Mouse (Mus musculus) midbrain, embryonic 14.5 days (tissue): ENCODE data around the gene Gm13279. TPM values are rescaled to one million over a fixed set of nuclear protein-coding genes. Genes with fewer than 3 reads are reported as not detected.
"Not testable (repeated sequence)": the region's sequence is repeated elsewhere in the genome, so short reads cannot be mapped to it uniquely, and the experiment has no call there.

Source experiments
- ATAC-seq: fragments of 200-750 bp; cut with Nextera tagmentation; 2 replicates; pipeline ENCODE4 v1.8.0; 2017; ENCODE audit warnings: moderate number of reproducible peaks, moderate library complexity; ENCODE audit not compliant: low FRiP score, low TSS enrichment
- DNase-seq: peaks from one replicate; pipeline ENCODE4 v3.0.0-alpha.2; 2015
- H3K27ac ChIP-seq: fragments of 300-500 bp; sonication (generic); replicated peaks from 2 replicates; pipeline ENCODE4 v1.5.1; 2014; ENCODE audit warnings: mild to moderate bottlenecking, low read depth, low read length, moderate library complexity
- H3K27me3 ChIP-seq: fragments of 300-500 bp; sonication (generic); 2 replicates; pipeline ENCODE4 v1.6.1; 2014; ENCODE audit warnings: low read length, control low read depth, mixed read lengths; ENCODE audit not compliant: control insufficient read depth, insufficient read depth
- H3K36me3 ChIP-seq: fragments of 300-500 bp; sonication (generic); 2 replicates; pipeline ENCODE4 v1.6.1; 2014; ENCODE audit warnings: low read length, control low read depth; ENCODE audit not compliant: control insufficient read depth, insufficient read depth
- H3K4me1 ChIP-seq: fragments of 300-500 bp; sonication (generic); 2 replicates; pipeline ENCODE4 v1.6.1; 2014; ENCODE audit warnings: mild to moderate bottlenecking, antibody characterized with exemption, low read length, control low read depth; ENCODE audit not compliant: control insufficient read depth, insufficient read depth
- H3K4me2 ChIP-seq: fragments of 300-500 bp; sonication (generic); 2 replicates; pipeline ENCODE4 v1.6.1; 2014; ENCODE audit warnings: mild to moderate bottlenecking, low read length, moderate library complexity
- H3K4me3 ChIP-seq: fragments of 300-500 bp; sonication (generic); replicated peaks from 2 replicates; pipeline ENCODE4 v1.5.1; 2014; ENCODE audit warnings: low read depth, low read length
- H3K9ac ChIP-seq: fragments of 300-500 bp; sonication (generic); replicated peaks from 2 replicates; pipeline ENCODE4 v1.6.1; 2014; ENCODE audit warnings: mild to moderate bottlenecking, low read length, moderate library complexity
- H3K9me3 ChIP-seq: fragments of 300-500 bp; sonication (generic); 2 replicates; pipeline ENCODE4 v1.6.1; 2016; ENCODE audit warnings: low read length, control low read depth, mixed read lengths; ENCODE audit not compliant: control insufficient read depth
- WGBS: fragments of 180-500 bp; shearing (Covaris S2); extraction: QIAGEN DNeasy Blood & Tissue Kit; methylation state at CpG from one replicate; pipeline ENCODE4 v1.1.7; 2014; 5-methylcytosine and 5-hydroxymethylcytosine counted together
- polyA plus RNA-seq: library from polyadenylated mRNA; unstranded; fragments of >200 nt; fragmentation: Nextera tagmentation; extraction: Ambion mirVana; gene quantifications from 2 replicates; pipeline ENCODE4 v1.2.1, GENCODE M21; 2014

The Gm13279 gene
- polyA plus RNA-seq, 1 experiment from 2014 or later = not detected

DNA sequence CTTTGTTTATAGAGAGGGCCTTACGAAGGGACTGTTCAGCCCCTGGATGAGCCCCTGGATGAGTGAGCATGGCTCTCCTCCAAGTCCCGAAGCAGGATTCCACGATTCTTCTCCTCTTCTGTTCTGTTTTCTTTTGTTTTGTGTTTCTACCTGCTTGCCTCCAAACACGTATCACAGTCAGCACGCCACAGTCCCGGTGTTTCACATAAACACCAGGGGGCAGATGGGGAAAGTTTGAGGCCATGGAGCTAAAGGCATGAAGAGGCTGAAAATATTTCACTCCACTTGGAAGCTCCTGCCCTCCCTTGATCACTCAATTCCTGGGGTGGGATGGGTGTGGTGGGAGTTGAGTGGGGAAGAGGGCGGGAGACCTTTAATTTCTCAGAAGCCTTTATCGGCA is 35.4 kb upstream of the Gm13279 start:
- ATAC-seq, H3K4me1 ChIP-seq, H3K27me3 ChIP-seq, DNase-seq, H3K4me3 ChIP-seq, H3K4me2 ChIP-seq, H3K9ac ChIP-seq, H3K27ac ChIP-seq, H3K36me3 ChIP-seq, H3K9me3 ChIP-seq: not testable (repeated sequence)
- WGBS = 73% methylated on average over 6 of the region's 8 CpGs

DNA sequence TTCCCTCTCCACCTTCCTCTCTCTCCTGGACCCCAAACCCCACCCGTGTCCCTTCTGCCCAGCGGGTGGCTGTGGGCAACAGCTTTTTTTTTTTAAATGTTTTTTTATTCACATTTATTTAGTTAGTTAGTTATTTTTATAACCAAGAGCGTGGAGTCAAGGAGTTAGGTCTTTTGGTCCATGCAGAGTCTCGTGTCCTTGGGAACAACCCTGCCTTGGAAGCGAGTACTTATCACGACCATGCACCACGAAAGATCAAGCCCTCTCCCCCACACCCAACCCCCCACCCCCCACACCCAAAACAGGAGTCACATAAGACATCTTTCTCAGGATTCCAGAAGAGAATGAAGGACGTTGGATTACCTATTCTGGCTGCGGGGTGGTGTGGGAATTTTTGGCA is 34.9 kb upstream of the Gm13279 start:
- not testable (repeated sequence) for H3K36me3 ChIP-seq, DNase-seq, H3K27ac ChIP-seq, H3K4me3 ChIP-seq, H3K4me2 ChIP-seq, H3K4me1 ChIP-seq, H3K9me3 ChIP-seq, H3K9ac ChIP-seq, H3K27me3 ChIP-seq, ATAC-seq
- WGBS = 65% methylated on average over 8 of the region's 9 CpGs

DNA sequence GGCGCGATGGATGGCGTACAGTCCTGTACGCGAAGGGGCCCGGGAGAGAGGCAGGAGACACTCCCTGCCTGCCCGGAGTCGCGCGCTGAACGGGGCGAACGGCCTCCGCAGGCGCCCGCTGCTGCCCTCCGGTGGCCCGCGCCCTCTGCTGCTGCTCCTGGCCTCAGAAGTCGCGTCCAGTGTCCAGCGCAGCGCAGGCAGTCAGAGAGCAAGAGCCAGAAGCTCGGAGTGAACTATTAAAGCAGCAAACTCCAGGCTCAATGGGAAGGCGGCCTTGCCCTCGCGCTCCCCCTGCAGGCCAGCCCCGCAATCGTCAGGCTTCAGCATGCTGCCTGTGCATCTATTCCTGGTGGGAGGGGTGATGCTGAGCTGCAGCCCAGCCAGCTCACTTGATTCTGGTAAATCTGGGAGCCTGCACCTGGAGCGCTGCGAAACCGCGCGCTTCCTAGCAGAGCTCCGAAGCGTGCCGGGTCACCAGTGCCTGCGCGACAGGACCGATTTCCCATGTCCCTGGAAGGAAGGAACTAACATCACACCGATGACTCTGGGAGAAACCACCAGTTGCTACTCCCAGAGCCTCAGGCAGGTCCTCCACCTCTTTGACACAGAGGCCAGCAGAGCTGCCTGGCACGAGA is 33.7 kb upstream of the Gm13279 start:
- not testable (repeated sequence) for H3K27me3 ChIP-seq, ATAC-seq
- peak; percentile 71 for DNase-seq

DNA sequence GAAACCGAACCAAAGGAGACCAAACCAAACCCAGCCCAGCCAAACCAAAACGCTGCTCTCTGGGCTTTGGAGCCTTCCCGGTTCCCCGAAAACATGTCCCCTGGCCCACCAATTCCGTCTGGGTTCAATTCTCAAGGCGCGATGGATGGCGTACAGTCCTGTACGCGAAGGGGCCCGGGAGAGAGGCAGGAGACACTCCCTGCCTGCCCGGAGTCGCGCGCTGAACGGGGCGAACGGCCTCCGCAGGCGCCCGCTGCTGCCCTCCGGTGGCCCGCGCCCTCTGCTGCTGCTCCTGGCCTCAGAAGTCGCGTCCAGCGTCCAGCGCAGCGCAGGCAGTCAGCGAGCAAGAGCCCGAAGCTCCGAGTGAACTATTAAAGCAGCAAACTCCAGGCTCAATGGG is 23.7 kb upstream of the Gm13279 start, which contains the start of gene Gm13290:
TSS of gene Gm13290 (plus strand) at position 301 of the 400 bp plus-strand sequence.
- not testable (repeated sequence) for DNase-seq, H3K4me1 ChIP-seq, H3K27ac ChIP-seq, H3K36me3 ChIP-seq, H3K9ac ChIP-seq, H3K4me2 ChIP-seq, H3K27me3 ChIP-seq, H3K9me3 ChIP-seq, H3K4me3 ChIP-seq, ATAC-seq
- no CpG with 5 or more reads among the region's 32 CpGs for WGBS

More for the DNA sequence above, 33.7 kb upstream of the Gm13279 start:
- not testable (repeated sequence) for H3K27ac ChIP-seq, H3K9ac ChIP-seq, H3K4me1 ChIP-seq, H3K36me3 ChIP-seq, H3K9me3 ChIP-seq
- Histone ChIP-seq H3K4me3 (peak overlapping the region; percentile 19), H3K4me2 (peak overlapping the region; percentile 51)
- 2% methylated on average over 25 of the region's 42 CpGs for WGBS

DNA sequence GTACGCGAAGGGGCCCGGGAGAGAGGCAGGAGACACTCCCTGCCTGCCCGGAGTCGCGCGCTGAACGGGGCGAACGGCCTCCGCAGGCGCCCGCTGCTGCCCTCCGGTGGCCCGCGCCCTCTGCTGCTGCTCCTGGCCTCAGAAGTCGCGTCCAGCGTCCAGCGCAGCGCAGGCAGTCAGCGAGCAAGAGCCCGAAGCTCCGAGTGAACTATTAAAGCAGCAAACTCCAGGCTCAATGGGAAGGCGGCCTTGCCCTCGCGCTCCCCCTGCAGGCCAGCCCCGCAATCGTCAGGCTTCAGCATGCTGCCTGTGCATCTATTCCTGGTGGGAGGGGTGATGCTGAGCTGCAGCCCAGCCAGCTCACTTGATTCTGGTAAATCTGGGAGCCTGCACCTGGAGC is 20.6 kb upstream of the Gm13279 start, which contains the start of gene Gm13289:
TSS of gene Gm13289 (plus strand) at position 301 of the 400 bp plus-strand sequence.
- ATAC-seq, DNase-seq, H3K36me3 ChIP-seq, H3K4me2 ChIP-seq, H3K9me3 ChIP-seq, H3K9ac ChIP-seq, H3K4me3 ChIP-seq, H3K27ac ChIP-seq, H3K27me3 ChIP-seq, H3K4me1 ChIP-seq: not testable (repeated sequence)
- no CpG with 5 or more reads among the region's 29 CpGs for WGBS

DNA sequence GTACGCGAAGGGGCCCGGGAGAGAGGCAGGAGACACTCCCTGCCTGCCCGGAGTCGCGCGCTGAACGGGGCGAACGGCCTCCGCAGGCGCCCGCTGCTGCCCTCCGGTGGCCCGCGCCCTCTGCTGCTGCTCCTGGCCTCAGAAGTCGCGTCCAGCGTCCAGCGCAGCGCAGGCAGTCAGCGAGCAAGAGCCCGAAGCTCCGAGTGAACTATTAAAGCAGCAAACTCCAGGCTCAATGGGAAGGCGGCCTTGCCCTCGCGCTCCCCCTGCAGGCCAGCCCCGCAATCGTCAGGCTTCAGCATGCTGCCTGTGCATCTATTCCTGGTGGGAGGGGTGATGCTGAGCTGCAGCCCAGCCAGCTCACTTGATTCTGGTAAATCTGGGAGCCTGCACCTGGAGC is 17.6 kb upstream of the Gm13279 start, which contains the start of gene Gm13272:
TSS of gene Gm13272 (plus strand) at position 301 of the 400 bp plus-strand sequence.
- not testable (repeated sequence) for ATAC-seq, H3K36me3 ChIP-seq, H3K4me2 ChIP-seq, H3K27ac ChIP-seq, H3K4me3 ChIP-seq, H3K9ac ChIP-seq, H3K4me1 ChIP-seq, H3K27me3 ChIP-seq, DNase-seq, H3K9me3 ChIP-seq
- WGBS = no CpG with 5 or more reads among the region's 29 CpGs

DNA sequence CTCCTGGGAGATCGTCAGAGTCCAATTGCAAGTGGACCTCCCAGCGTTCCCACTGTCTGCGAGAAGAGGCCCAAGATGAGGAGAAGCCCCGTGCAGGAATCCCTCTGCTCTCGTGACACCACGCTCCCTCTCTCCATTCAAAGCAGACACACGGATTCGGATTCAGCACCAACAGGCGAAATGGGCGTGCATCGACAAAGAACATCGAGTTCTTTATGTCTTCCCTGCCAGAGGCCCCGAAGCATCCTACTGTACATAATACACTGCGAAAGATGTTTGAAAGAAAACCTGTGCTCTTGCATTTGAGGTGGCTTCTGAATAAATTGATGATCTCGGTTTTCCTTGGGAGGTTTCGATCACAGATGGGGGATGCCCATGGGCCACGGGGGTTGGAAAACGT is 16.9 kb upstream of the Gm13279 start:
- H3K36me3 ChIP-seq, H3K4me1 ChIP-seq, H3K27me3 ChIP-seq, H3K4me3 ChIP-seq, H3K27ac ChIP-seq, DNase-seq, H3K9ac ChIP-seq, H3K4me2 ChIP-seq, H3K9me3 ChIP-seq, ATAC-seq: not testable (repeated sequence)
- WGBS = 47% methylated on average over 16 of the region's 18 CpGs

DNA sequence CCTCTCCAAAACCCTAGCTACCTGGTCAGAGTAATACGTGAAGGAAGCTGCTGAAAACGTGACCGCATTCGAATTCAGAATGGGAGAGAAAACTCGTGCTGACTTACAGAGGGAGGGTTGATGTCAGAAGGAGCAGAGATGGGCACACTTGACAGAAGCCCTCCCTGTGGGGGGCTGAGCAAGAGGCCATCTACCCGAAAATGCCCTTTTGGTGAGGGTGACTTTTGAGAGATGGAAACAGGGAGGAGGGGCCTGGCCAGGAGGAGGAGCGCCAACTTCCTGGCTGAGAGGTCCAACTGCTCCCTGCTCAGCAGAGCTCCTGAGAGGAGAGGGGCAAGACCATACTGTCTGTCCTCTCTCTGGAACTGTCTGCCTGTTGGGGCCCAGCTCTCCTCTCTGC is 15.4 kb upstream of the Gm13279 start, which contains the start of gene Ifnz:
TSS of gene Ifnz (plus strand) at position 301 of the 400 bp plus-strand sequence.
- not testable (repeated sequence) for H3K27ac ChIP-seq, H3K4me3 ChIP-seq, H3K9ac ChIP-seq, DNase-seq, H3K9me3 ChIP-seq, ATAC-seq, H3K4me1 ChIP-seq, H3K27me3 ChIP-seq, H3K36me3 ChIP-seq
- H3K4me2 ChIP-seq = 0 out of 2 replicates have a peak within 1 kb of the TSS, but pooled peaks have one; percentile 27
- 25% methylated on average over 4 of the region's 7 CpGs for WGBS

DNA sequence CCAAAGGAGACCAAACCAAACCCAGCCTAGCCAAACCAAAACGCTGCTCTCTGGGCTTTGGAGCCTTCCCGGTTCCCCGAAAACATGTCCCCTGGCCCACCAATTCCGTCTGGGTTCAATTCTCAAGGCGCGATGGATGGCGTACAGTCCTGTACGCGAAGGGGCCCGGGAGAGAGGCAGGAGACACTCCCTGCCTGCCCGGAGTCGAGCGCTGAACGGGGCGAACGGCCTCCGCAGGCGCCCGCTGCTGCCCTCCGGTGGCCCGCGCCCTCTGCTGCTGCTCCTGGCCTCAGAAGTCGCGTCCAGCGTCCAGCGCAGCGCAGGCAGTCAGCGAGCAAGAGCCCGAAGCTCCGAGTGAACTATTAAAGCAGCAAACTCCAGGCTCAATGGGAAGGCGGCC is 14.9 kb upstream of the Gm13279 start:
- H3K36me3 ChIP-seq, H3K4me1 ChIP-seq, H3K9ac ChIP-seq, H3K27ac ChIP-seq, DNase-seq, H3K4me3 ChIP-seq, H3K27me3 ChIP-seq, ATAC-seq, H3K9me3 ChIP-seq: not testable (repeated sequence)
- WGBS = 0% methylated on average over 15 of the region's 31 CpGs
- H3K4me2 ChIP-seq = 0 out of 2 replicates have a peak overlapping the region, but pooled peaks have one; percentile 27
